Mouse (Mus musculus) effector memory CD4-positive, alpha-beta T cell, adult 5 months (primary cell): Measurements from ENCODE around the gene Sorbs2. TPM values are rescaled to one million over a fixed set of nuclear protein-coding genes. Genes with fewer than 3 reads are reported as not detected.

ENCODE experiments used
- polyA plus RNA-seq: library from polyadenylated mRNA; unstranded; fragments of 100-300 nt; shearing (Covaris generic); gene quantifications from one replicate; pipeline ENCODE4 v1.2.1, GENCODE M21; 2017

Sorbs2 gene
- polyA plus RNA-seq, result 0.30 TPM

GRCm38 (mm10) chr8:45507634-45508321 is at the start of gene Sorbs2:
Gene Sorbs2 (plus strand): TSS chr8:45507788.

Other genes with a start within 250 kb of the Sorbs2 start
- not detected for gene F11, start 245.8 kb upstream of the Sorbs2 start, polyA plus RNA-seq
- gene Klkb1, start 212.9 kb upstream of the Sorbs2 start, polyA plus RNA-seq, result 0.07 TPM
- not detected for gene Gm45753, start 199.3 kb upstream of the Sorbs2 start, polyA plus RNA-seq
- 10.2 TPM for gene Cyp4v3, start 174.6 kb upstream of the Sorbs2 start, polyA plus RNA-seq
- gene Fam149a, start 125.5 kb upstream of the Sorbs2 start, polyA plus RNA-seq, result not detected
- 0.41 TPM for gene Tlr3, start 96.7 kb upstream of the Sorbs2 start, polyA plus RNA-seq